Mouse (Mus musculus): ENCODE data around the gene Cga.

DNA sequence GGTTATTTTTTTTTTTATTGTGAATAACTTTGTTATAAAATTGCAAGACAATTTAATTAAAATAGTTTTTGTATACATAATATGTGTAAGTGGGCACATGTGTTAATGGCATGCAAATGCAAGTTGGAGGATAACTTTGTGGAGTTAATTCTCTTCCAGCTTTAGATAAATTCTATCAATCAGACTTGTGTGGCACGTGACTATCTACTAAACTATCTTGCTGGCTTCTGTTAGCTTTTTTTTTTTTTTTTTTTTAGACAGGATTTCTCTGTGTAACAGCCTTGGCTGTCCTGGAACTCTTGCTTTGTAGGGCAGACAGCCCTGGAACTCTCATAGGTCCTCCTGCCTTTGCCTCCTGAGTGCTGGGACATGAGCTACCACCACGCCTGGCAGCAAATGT lies 4.9 kb downstream of the Cga start:
- TF ChIP-seq EP300 (IDR thresholded peaks at IDR 0.05; ENCODE audit: insufficient read depth, low read depth, low read length), result no peak
- TF ChIP-seq CTCF (IDR thresholded peaks at IDR 0.05), result no peak
- TF ChIP-seq POLR2A (IDR thresholded peaks at IDR 0.05; ENCODE audit: insufficient read depth, low read depth, low read length), result no peak
